Mouse (Mus musculus): Measurements from ENCODE around the gene Chrna7.

The Chrna7 gene

GRCm38 (mm10) chr7:63084351-63085003 lies 127.9 kb downstream of the Chrna7 start:
- no peak for DNase-seq (ENCODE audit: low read depth, low spot score)

GRCm38 (mm10) chr7:63060996-63061395 lies 151.4 kb downstream of the Chrna7 start:
- no peak for DNase-seq (ENCODE audit: low read depth, low spot score)

Data from c-Kit-negative CD71-positive TER-119-positive erythroid progenitor cells, embryonic 14.5 days (primary cell).